Mouse (Mus musculus): ENCODE data around the gene Osbp2.
A peak's percentile ranks its signal among the peaks of the same experiment; 100 is the strongest.

Gene Osbp2

GRCm38 (mm10) chr11:3823378-3823777 is 40.3 kb downstream of the Osbp2 start:
- DNase-seq (ENCODE audit: low spot score): no peak

GRCm38 (mm10) chr11:3817986-3818758 is 45.5 kb downstream of the Osbp2 start:
- no peak for DNase-seq (ENCODE audit: low spot score)

DNA sequence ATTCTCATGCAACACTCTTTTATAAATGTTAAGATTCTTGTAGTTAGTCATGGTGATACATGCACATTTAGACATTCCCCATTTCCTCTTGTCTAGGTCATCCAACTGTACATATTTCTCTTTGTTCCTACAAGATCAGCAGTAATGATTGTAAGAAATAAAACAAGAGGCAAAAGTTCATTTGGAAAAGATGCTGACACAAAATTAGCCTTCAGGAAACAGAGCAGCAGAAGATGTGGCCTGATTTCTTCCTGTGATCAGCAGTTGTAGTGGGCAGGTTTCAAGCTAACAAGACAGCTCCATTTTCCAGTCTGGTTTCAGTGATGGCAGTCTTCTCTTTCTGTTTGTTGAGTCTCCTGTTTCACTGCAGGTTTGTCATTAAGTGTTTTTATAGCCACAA is 47.8 kb downstream of the Osbp2 start:
- no peak for DNase-seq (ENCODE audit: low spot score)

- DNase-seq (ENCODE audit: low spot score): no peak
Observed at GRCm38 (mm10) chr11:3813340-3813739, 50.4 kb downstream of the Osbp2 start.

- DNase-seq (ENCODE audit: low spot score): no peak
Observed at GRCm38 (mm10) chr11:3808162-3808561, 55.5 kb downstream of the Osbp2 start.

GRCm38 (mm10) chr11:3805362-3805761 is 58.3 kb downstream of the Osbp2 start:
- no peak for DNase-seq (ENCODE audit: low spot score)

GRCm38 (mm10) chr11:3804639-3805038 is 59.1 kb downstream of the Osbp2 start:
- no peak for DNase-seq (ENCODE audit: low spot score)

DNA sequence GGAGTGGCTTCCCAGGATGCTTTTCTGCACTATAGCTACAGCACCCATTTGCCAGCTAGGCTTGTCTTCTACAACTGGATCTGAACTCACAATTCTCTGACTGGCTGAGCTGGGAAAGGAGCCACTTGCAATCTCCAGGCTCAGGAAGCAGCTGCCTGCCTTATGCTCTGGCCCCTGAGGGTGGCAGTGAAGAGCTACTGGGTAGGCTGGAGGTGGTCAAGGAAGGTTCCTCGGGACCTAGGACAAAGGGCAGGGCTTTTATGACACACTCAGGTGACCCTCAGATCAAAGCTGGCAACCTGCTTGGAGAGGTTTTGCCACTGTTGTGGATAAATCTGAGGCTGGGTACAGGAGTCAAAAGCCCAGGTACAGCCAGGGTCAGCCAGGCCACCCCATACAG is 61.6 kb downstream of the Osbp2 start:
- no peak for DNase-seq (ENCODE audit: low spot score)

DNA sequence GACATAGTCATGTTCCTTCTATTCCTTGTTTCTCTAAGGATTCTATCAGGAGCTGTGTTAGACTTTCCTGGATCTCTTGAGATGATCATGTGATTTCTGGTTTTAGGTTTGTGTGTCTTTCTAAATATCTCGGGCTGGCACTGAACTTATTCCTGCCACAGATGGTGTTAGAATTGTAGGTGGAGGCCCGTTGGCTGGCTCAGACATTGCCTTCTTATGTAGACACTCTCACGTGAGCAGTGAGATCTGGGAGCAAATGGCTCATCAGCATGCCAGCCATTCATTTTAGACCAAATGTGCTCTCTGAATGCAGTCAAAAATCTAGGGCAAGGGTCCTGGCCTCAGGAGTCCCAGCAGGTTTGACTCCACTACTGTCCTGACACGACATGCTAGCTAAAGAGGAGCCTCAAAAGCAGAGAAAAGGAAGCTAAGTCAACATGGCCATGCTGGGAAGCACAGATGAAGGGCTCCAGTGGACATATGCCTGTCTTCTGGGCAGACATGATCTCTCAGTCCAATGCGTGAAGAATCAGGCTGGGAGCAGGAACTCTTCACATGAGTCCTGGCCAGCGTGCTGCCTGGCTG is 66.0 kb downstream of the Osbp2 start:
- no peak for DNase-seq (ENCODE audit: low spot score)

- DNase-seq (ENCODE audit: low spot score): no peak
Observed at GRCm38 (mm10) chr11:3790736-3791135, 73.0 kb downstream of the Osbp2 start.

- DNase-seq (ENCODE audit: low spot score): no peak
Observed at GRCm38 (mm10) chr11:3789919-3790318, 73.8 kb downstream of the Osbp2 start.

DNA sequence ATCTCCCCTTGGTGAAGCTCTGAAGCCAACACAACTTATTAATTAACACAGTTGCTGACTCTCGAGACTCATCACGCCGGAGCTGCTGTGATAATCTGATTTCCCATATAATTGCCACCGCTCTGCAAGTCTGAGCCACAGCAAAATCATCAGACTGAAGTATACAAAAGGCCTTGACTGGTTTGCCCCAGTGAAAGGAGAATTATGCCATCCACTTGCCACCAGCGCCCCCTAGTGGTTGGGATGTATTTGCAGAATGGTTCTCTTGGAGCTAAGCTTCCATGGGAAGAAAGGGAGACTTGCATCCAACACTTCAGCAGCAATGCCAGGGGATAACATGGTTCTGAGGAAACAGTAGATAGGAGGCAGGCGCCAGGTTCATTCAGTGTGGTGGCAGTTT is 77.1 kb downstream of the Osbp2 start:
- peak; percentile 75 for DNase-seq (ENCODE audit: low spot score)

DNA sequence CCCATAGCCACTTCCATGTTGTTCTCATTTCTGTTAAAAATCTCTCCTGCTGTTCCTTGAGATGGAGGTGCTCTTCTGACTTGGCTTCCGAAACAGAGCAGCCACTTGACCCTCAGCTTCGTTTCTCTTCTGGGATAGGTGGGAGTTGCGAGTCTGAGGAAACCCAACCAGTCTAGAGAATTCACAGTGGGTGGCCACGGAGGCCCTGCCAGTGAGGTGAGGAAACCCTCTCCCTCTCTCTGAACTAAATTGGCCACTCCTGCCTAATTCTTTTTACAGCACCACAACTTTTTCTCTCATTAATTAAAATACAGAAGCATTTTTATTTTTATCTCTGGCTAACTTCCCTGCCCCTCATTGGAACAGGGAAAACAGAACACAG is 88.4 kb downstream of the Osbp2 start:
- DNase-seq (ENCODE audit: low spot score): no peak

DNA sequence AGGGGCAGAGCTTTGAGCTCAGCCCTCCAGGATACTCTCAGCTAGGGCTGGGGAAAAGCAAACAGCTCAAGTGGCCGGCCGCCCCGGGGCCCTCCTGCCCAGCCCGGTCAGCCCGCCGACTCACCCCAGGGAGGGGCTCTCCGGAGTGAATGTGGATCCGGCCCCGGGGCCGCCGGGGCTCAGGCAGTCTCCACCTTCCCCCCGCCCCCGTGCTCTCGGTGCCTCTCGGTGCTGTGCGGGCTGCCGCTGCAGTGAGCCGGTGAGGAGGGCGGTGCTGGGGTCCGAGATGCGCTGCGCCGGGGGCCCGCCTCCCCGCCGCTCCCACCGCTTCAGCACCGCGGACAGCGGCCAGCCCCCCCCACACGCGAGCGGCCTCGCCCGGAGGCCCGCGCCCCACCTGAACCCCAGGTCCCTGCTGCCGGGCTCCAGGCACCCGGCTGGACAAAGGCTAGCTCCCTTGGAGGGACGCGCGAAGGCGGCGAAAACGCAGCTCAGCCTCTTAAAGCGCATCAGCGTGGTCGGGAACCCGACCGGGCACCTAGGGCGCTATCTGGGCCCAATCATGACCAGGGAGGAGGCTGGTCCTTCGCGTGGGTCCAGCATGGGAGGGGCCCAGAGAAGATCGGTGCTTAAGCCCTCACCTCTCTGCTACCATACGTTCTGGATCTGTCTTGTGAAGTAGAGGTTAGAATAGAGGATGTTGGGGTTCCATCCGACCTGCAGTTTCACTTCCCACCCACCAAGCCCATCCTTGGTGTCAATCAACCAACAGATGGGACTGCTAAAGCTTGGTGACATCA is 89.0 kb downstream of the Osbp2 start:
- DNase-seq (ENCODE audit: low spot score): peak; percentile 10

- no peak for DNase-seq (ENCODE audit: low spot score)
Observed at GRCm38 (mm10) chr11:3773782-3774462, 89.8 kb downstream of the Osbp2 start.

DNA sequence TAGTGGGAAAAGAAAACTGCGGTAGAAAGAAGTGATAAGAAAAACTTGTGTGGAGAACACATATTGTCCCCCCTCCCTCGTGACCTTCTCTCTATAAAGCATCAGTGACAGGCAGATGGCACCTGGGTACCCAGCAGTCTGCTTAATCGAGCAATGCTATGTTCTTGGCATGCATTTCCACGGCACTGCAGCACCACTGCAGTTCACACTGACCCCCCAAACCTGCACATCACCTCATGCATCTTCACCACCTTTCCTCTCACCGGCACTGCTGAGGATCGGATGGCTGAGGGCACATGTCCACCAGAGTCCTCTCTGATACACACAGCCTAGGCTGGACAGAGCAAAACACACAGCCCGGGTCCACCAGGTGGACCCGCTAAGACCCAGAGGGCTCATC is 90.6 kb downstream of the Osbp2 start:
- DNase-seq (ENCODE audit: low spot score): no peak

GRCm38 (mm10) chr11:3771348-3771747 is 92.4 kb downstream of the Osbp2 start:
- DNase-seq (ENCODE audit: low spot score): no peak

DNA sequence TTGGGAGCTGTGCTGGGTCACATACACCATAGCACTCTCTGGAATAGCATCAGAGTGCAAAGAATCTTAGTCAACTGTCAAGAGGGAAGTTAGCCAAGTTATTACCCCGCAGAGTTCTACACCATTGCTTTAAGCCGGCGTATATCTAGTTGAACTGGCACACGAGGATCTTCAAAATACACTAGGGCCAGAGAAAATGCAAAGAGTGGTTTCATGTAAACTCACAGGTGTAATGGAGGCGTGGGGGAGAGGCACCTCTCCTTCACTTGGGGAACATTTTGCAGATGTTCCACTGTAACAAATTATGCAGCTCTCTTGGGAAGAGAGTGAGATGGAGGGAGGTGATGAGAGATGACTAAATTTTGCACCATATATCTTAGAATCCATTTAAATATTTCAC is 95.9 kb downstream of the Osbp2 start:
- no peak for DNase-seq (ENCODE audit: low spot score)

GRCm38 (mm10) chr11:3766964-3767363 is 96.7 kb downstream of the Osbp2 start:
- DNase-seq (ENCODE audit: low spot score): no peak

- no peak for DNase-seq (ENCODE audit: low spot score)
Observed at GRCm38 (mm10) chr11:3764352-3764751, 99.4 kb downstream of the Osbp2 start.

GRCm38 (mm10) chr11:3761775-3762501 is 101.8 kb downstream of the Osbp2 start:
- no peak for DNase-seq (ENCODE audit: low spot score)

- DNase-seq (ENCODE audit: low spot score): no peak
Observed at GRCm38 (mm10) chr11:3761339-3761738, 102.4 kb downstream of the Osbp2 start.
